Mouse (Mus musculus): Measurements from ENCODE around the gene Zscan26. TPM values are rescaled to one million over a fixed set of nuclear protein-coding genes. Genes with fewer than 3 reads are reported as not detected.
A peak's percentile ranks its signal among the peaks of the same experiment; 100 is the strongest.

Gene Zscan26
- total and polyA plus RNA-seq, 3 experiments: 14.2 to 20.9 (median 14.8) TPM

DNA sequence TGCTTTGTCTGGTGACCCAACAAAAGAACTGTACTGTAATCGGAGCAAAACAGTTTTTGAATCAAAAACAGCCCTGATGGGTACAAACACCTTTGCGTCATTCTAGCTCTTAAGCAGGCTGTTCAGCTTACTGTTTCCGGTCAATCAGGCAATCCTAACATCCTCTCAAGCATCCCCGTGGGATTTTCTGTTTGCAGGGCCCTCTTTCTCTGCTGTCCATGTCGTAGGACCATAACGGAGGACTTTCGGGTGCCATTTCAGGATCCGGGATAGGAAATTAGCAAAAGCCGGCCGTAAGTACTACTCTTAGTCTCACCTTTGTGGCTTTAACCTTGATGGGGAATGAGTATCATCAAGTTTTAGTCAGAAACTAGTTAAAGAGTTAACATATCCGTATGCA, 46.2 kb downstream of the Zscan26 start:
- dilution Hi-C loops (cut with MboI; ENCODE audit: extremely low pct_ligation_motif_present, extremely low pct_unique_long_range_greater_than_20kb, low sequenced_read_pairs): no loop called here
- H3K27me3 ChIP-seq (replicated peaks): no peaks in the 10 kb centered on the region
- H3K79me2 ChIP-seq (replicated peaks; ENCODE audit: control insufficient read depth, extremely low read depth, insufficient read depth, poor library complexity, severe bottlenecking): no peaks in the 10 kb centered on the region
- no peaks in the 10 kb centered on the region for H3K9me3 ChIP-seq (replicated peaks; ENCODE audit: low read length)
- no peak for DNase-seq (ENCODE audit: extremely low read depth)
- no peak overlapping the region for H3K4me3 ChIP-seq (replicated peaks in 1 of 3; ENCODE audit: low read depth in 2 of 3, low read length in 2 of 3, poor library complexity in 1 of 3)
- peaks cover 0 to 3% of the 10 kb centered on the region in 2 experiments; a peak in 1 of 4 replicates for H3K4me1 ChIP-seq (ENCODE audit: control insufficient read depth in 1 of 2, insufficient read depth in 2 of 2)
- in situ Hi-C loops (cut with MboI; ENCODE audit: low pct_ligation_motif_present, low pct_unique_long_range_greater_than_20kb, low sequenced_read_pairs): loop anchor here (10.0 to 25.0 kb wide), 2 partner anchors 47 to 605 kb away; partner anchors contain the start of genes Prss16 and Zscan26
- no peak overlapping the region for H3K27ac ChIP-seq (ENCODE audit: insufficient read depth, low read depth)
- TF ChIP-seq RAD21 (IDR thresholded peaks at IDR 0.05; ENCODE audit: low read depth, low read length) (no peak), BHLHE40 (IDR thresholded peaks at IDR 0.05; ENCODE audit: low read depth, low read length) (no peak), IRF4 (IDR thresholded peaks at IDR 0.05; ENCODE audit: low read depth, low read length) (no peak), MXI1 (IDR thresholded peaks at IDR 0.05; ENCODE audit: low read depth, low read length) (no peak), ZC3H11A (IDR thresholded peaks at IDR 0.05; ENCODE audit: low read depth, low read length) (no peak), MEF2A (IDR thresholded peaks at IDR 0.05; ENCODE audit: borderline replicate concordance, low read depth, low read length) (no peak), E2F4 (IDR thresholded peaks at IDR 0.05; ENCODE audit: insufficient replicate concordance, low read depth, low read length) (no peak), ELF1 (IDR thresholded peaks at IDR 0.05; ENCODE audit: low read depth, low read length) (no peak), POLR2A (IDR thresholded peaks at IDR 0.05; ENCODE audit: low read depth, low read length) (no peak), EP300 (IDR thresholded peaks at IDR 0.05; ENCODE audit: low read length) (no peak), PAX5 (IDR thresholded peaks at IDR 0.05; ENCODE audit: low read length) (no peak), ZMIZ1 (IDR thresholded peaks at IDR 0.05; ENCODE audit: low read depth, low read length) (no peak), MAX (IDR thresholded peaks at IDR 0.05; ENCODE audit: low read length) (no peak), JUND (conservative IDR thresholded peaks at IDR 0.05; ENCODE audit: low read depth, low read length) (no peak), SIN3A (IDR thresholded peaks at IDR 0.05; ENCODE audit: low read length) (no peak), MYC (IDR thresholded peaks at IDR 0.05; ENCODE audit: low read depth, low read length) (no peak), NELFE (IDR thresholded peaks at IDR 0.05; ENCODE audit: low read depth, low read length) (no peak), TCF12 (IDR thresholded peaks at IDR 0.05; ENCODE audit: low read depth, low read length) (no peak), USF2 (conservative IDR thresholded peaks at IDR 0.05; ENCODE audit: low read depth, low read length) (no peak), NRF1 (IDR thresholded peaks at IDR 0.05; ENCODE audit: low read depth, low read length) (no peak)
- no peak overlapping the region for H3K9ac ChIP-seq (ENCODE audit: insufficient read depth, low read depth)
- no peak overlapping the region for H3K4me2 ChIP-seq (ENCODE audit: insufficient read depth, low read depth, poor library complexity, severe bottlenecking)
- no peaks in the 10 kb centered on the region for H3K36me3 ChIP-seq (replicated peaks in 1 of 2; ENCODE audit: control insufficient read depth in 1 of 2, insufficient read depth in 1 of 2, low read length in 1 of 2)

DNA sequence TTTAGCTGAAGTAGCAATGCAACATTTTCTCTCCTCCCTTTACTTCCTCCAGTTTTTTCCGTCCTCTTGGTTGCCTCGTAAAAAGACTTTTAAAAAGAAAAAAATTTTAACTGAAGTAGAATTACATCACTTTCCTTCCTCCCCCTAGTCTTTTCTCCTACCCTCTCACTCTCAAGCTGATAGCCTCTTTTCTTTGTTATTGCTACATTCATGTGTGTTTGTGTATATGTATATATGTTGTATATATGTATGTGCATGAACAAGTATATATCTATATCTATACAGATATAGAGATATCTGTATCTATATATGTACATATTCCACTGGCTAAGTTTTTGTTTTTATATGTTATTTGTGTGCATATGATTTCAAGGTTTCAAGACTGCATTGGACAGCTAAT, 50.7 kb downstream of the Zscan26 start:
- Histone ChIP-seq H3K9ac (ENCODE audit: insufficient read depth, low read depth) (peak overlapping the region; percentile 96; the same call in 1 of the 2 replicates), H3K27me3 (replicated peaks) (no peaks in the 10 kb centered on the region), H3K4me1 (ENCODE audit: control insufficient read depth in 1 of 2, insufficient read depth in 2 of 2) (peaks cover 0 to 34% of the 10 kb centered on the region in 2 experiments; a peak in 2 of 4 replicates), H3K36me3 (replicated peaks in 1 of 2; ENCODE audit: control insufficient read depth in 1 of 2, insufficient read depth in 1 of 2, low read length in 1 of 2) (peaks cover 17 to 26% of the 10 kb centered on the region in 2 experiments), H3K4me2 (ENCODE audit: insufficient read depth, low read depth, poor library complexity, severe bottlenecking) (no peak overlapping the region), H3K27ac (ENCODE audit: insufficient read depth, low read depth) (no peak overlapping the region), H3K4me3 (replicated peaks in 1 of 3; ENCODE audit: low read depth in 2 of 3, low read length in 2 of 3, poor library complexity in 1 of 3) (peak overlapping the region in 2 of 3 experiments; percentile 75 to 76), H3K9me3 (replicated peaks; ENCODE audit: low read length) (no peaks in the 10 kb centered on the region), H3K79me2 (replicated peaks; ENCODE audit: control insufficient read depth, extremely low read depth, insufficient read depth, poor library complexity, severe bottlenecking) (peaks cover 18% of the 10 kb centered on the region)
- in situ Hi-C loops (cut with MboI; ENCODE audit: low pct_ligation_motif_present, low pct_unique_long_range_greater_than_20kb, low sequenced_read_pairs) (loop anchor here (10.0 to 25.0 kb wide), 2 partner anchors 52 to 609 kb away; partner anchors contain the start of genes Prss16 and Zscan26), dilution Hi-C loops (cut with MboI; ENCODE audit: extremely low pct_ligation_motif_present, extremely low pct_unique_long_range_greater_than_20kb, low sequenced_read_pairs) (no loop called here)
- no peak for DNase-seq (ENCODE audit: extremely low read depth)
- TF ChIP-seq MXI1 (IDR thresholded peaks at IDR 0.05; ENCODE audit: low read depth, low read length): no peak
- TF ChIP-seq CHD1 (IDR thresholded peaks at IDR 0.05; ENCODE audit: low read depth, low read length): 0 out of 2 replicates have a peak, but pooled peaks have one; percentile 18
